Mouse (Mus musculus): ENCODE data around the gene Hyal2. TPM values are rescaled to one million over a fixed set of nuclear protein-coding genes. Genes with fewer than 3 reads are reported as not detected.

Hyal2 gene
- polyA plus RNA-seq, 1 experiment from 2014 or later = 127 TPM

GRCm38 (mm10) chr9:107593101-107593976 lies 25.6 kb downstream of the Hyal2 start:
- ATAC-seq (ENCODE audit: insufficient number of reproducible peaks, insufficient read depth, low FRiP score, low TSS enrichment, low read depth) = no peak
- Histone ChIP-seq H3K36me3 (peaks cover 53% of the 10 kb centered on the region), H3K9me3 (no peaks in the 10 kb centered on the region), H3K27me3 (no peaks in the 10 kb centered on the region), H3K9ac (replicated peaks) (no peak overlapping the region; the same call in 1 of the 2 replicates), H3K27ac (no peak overlapping the region), H3K4me3 (replicated peaks) (no peak overlapping the region), H3K4me2 (no peak overlapping the region), H3K4me1 (replicated peaks) (peaks cover 7% of the 10 kb centered on the region)
- WGBS = 82% methylated on average over 11 of the region's 11 CpGs

- Histone ChIP-seq H3K4me1 (replicated peaks) (0 out of 2 replicates have a peak, but pooled peaks cover 3% of the 10 kb centered on the region), H3K36me3 (peaks cover 54% of the 10 kb centered on the region), H3K9ac (replicated peaks) (no peak overlapping the region), H3K9me3 (no peaks in the 10 kb centered on the region), H3K27ac (no peak overlapping the region), H3K4me3 (replicated peaks) (no peak overlapping the region), H3K4me2 (no peak overlapping the region), H3K27me3 (peaks cover 6% of the 10 kb centered on the region)
- no peak for ATAC-seq (ENCODE audit: insufficient number of reproducible peaks, insufficient read depth, low FRiP score, low TSS enrichment, low read depth)
- WGBS = 72% methylated on average over 8 of the region's 8 CpGs
Measured at GRCm38 (mm10) chr9:107594281-107595062, 26.7 kb downstream of the Hyal2 start.

- Histone ChIP-seq H3K36me3 (peaks cover 29% of the 10 kb centered on the region), H3K27ac (no peak overlapping the region), H3K4me1 (replicated peaks) (0 out of 2 replicates have a peak, but pooled peaks cover 3% of the 10 kb centered on the region), H3K4me3 (replicated peaks) (no peak overlapping the region), H3K27me3 (peaks cover 8% of the 10 kb centered on the region), H3K9ac (replicated peaks) (no peak overlapping the region), H3K4me2 (no peak overlapping the region), H3K9me3 (no peaks in the 10 kb centered on the region)
- ATAC-seq (ENCODE audit: insufficient number of reproducible peaks, insufficient read depth, low FRiP score, low TSS enrichment, low read depth) = no peak
- WGBS = 92% methylated on average over 11 of the region's 11 CpGs
Measured at GRCm38 (mm10) chr9:107596619-107597569, 29.1 kb downstream of the Hyal2 start.

- ATAC-seq (ENCODE audit: insufficient number of reproducible peaks, insufficient read depth, low FRiP score, low TSS enrichment, low read depth) = no peak
- peaks cover 15% of the 10 kb centered on the region for H3K4me1 ChIP-seq (replicated peaks)
- no peak overlapping the region for H3K4me3 ChIP-seq (replicated peaks)
- no peak overlapping the region for H3K27ac ChIP-seq
- peaks cover 14% of the 10 kb centered on the region for H3K36me3 ChIP-seq
- H3K4me2 ChIP-seq = no peak overlapping the region
- H3K9me3 ChIP-seq = no peaks in the 10 kb centered on the region
- H3K9ac ChIP-seq (replicated peaks) = no peak overlapping the region
- 85% methylated on average over 5 of the region's 5 CpGs for WGBS
- peaks cover 8% of the 10 kb centered on the region for H3K27me3 ChIP-seq
Measured at GRCm38 (mm10) chr9:107598385-107598784, 30.6 kb downstream of the Hyal2 start.

GRCm38 (mm10) chr9:107599433-107599832 lies 31.7 kb downstream of the Hyal2 start:
- Histone ChIP-seq H3K9me3 (no peaks in the 10 kb centered on the region), H3K36me3 (peaks cover 4% of the 10 kb centered on the region; the same call in 1 of the 2 replicates), H3K27me3 (peaks cover 8% of the 10 kb centered on the region), H3K4me1 (replicated peaks) (peaks cover 24% of the 10 kb centered on the region), H3K27ac (no peak overlapping the region), H3K9ac (replicated peaks) (no peak overlapping the region), H3K4me2 (no peak overlapping the region), H3K4me3 (replicated peaks) (no peak overlapping the region)
- ATAC-seq (ENCODE audit: insufficient number of reproducible peaks, insufficient read depth, low FRiP score, low TSS enrichment, low read depth) = no peak
- WGBS = 76% methylated on average over 9 of the region's 9 CpGs

- Histone ChIP-seq H3K36me3 (peaks cover 4% of the 10 kb centered on the region; the same call in 1 of the 2 replicates), H3K4me3 (replicated peaks) (no peak overlapping the region), H3K4me2 (no peak overlapping the region), H3K27ac (no peak overlapping the region), H3K4me1 (replicated peaks) (peaks cover 26% of the 10 kb centered on the region), H3K27me3 (peaks cover 8% of the 10 kb centered on the region), H3K9ac (replicated peaks) (no peak overlapping the region), H3K9me3 (no peaks in the 10 kb centered on the region)
- ATAC-seq (ENCODE audit: insufficient number of reproducible peaks, insufficient read depth, low FRiP score, low TSS enrichment, low read depth) = no peak
- 69% methylated on average over 14 of the region's 14 CpGs for WGBS
Measured at GRCm38 (mm10) chr9:107599842-107600241, 32.1 kb downstream of the Hyal2 start.

- Histone ChIP-seq H3K27ac (no peak overlapping the region), H3K27me3 (peaks cover 8% of the 10 kb centered on the region), H3K9me3 (no peaks in the 10 kb centered on the region), H3K4me3 (replicated peaks) (no peak overlapping the region), H3K4me2 (no peak overlapping the region), H3K36me3 (peaks cover 4% of the 10 kb centered on the region; the same call in 1 of the 2 replicates), H3K4me1 (replicated peaks) (peaks cover 35% of the 10 kb centered on the region), H3K9ac (replicated peaks) (no peak overlapping the region)
- ATAC-seq (ENCODE audit: insufficient number of reproducible peaks, insufficient read depth, low FRiP score, low TSS enrichment, low read depth) = no peak
- 79% methylated on average over 12 of the region's 12 CpGs for WGBS
Measured at GRCm38 (mm10) chr9:107600745-107601144, 33.0 kb downstream of the Hyal2 start.

GRCm38 (mm10) chr9:107601275-107601674 lies 33.5 kb downstream of the Hyal2 start:
- WGBS = 82% methylated on average over 11 of the region's 11 CpGs
- Histone ChIP-seq H3K9me3 (no peaks in the 10 kb centered on the region), H3K4me1 (replicated peaks) (peaks cover 40% of the 10 kb centered on the region), H3K4me2 (no peak overlapping the region), H3K27ac (no peak overlapping the region), H3K27me3 (peaks cover 8% of the 10 kb centered on the region), H3K4me3 (replicated peaks) (no peak overlapping the region), H3K9ac (replicated peaks) (no peak overlapping the region), H3K36me3 (peaks cover 4% of the 10 kb centered on the region; the same call in 1 of the 2 replicates)
- no peak for ATAC-seq (ENCODE audit: insufficient number of reproducible peaks, insufficient read depth, low FRiP score, low TSS enrichment, low read depth)

- WGBS = 11% methylated on average over 10 of the region's 10 CpGs
- no peak overlapping the region for H3K4me2 ChIP-seq
- H3K9me3 ChIP-seq = no peaks in the 10 kb centered on the region
- no peak overlapping the region for H3K4me3 ChIP-seq (replicated peaks)
- no peak for ATAC-seq (ENCODE audit: insufficient number of reproducible peaks, insufficient read depth, low FRiP score, low TSS enrichment, low read depth)
- H3K27ac ChIP-seq = 0 out of 2 replicates have a peak overlapping the region, but pooled peaks have one; percentile 5
- H3K36me3 ChIP-seq = peaks cover 4% of the 10 kb centered on the region; the same call in 1 of the 2 replicates
- peaks cover 8% of the 10 kb centered on the region for H3K27me3 ChIP-seq
- peaks cover 49% of the 10 kb centered on the region for H3K4me1 ChIP-seq (replicated peaks)
- 0 out of 2 replicates have a peak overlapping the region, but pooled peaks have one; percentile 5 for H3K9ac ChIP-seq (replicated peaks)
Measured at GRCm38 (mm10) chr9:107602068-107602648, 34.4 kb downstream of the Hyal2 start.

GRCm38 (mm10) chr9:107603251-107603650 lies 35.5 kb downstream of the Hyal2 start:
- Histone ChIP-seq H3K27ac (no peak overlapping the region), H3K4me1 (replicated peaks) (peaks cover 60% of the 10 kb centered on the region), H3K4me2 (no peak overlapping the region)

More at GRCm38 (mm10) chr9:107603251-107603650, 35.5 kb downstream of the Hyal2 start:
- peaks cover 4% of the 10 kb centered on the region; the same call in 1 of the 2 replicates for H3K36me3 ChIP-seq
- ATAC-seq (ENCODE audit: insufficient number of reproducible peaks, insufficient read depth, low FRiP score, low TSS enrichment, low read depth) = no peak
- H3K9ac ChIP-seq (replicated peaks) = no peak overlapping the region
- H3K4me3 ChIP-seq (replicated peaks) = no peak overlapping the region
- H3K9me3 ChIP-seq = no peaks in the 10 kb centered on the region
- H3K27me3 ChIP-seq = peaks cover 8% of the 10 kb centered on the region
- WGBS = 79% methylated on average over 6 of the region's 6 CpGs

Measured in limb, embryonic 12.5 days (tissue).